Comparison of ENCODE assay signal across 24 mouse cellular contexts in genomic region chr9:71475536-71475935, GRCm38 (mm10).
"Had no signal": no experiment of that assay in that cellular context is flagged by ENCODE, and none has a peak within 500 bp of the region (broad histone marks: within the 10 kb centered on the region; RNA-seq: fewer than 3 reads in every experiment).

No protein-coding gene starts in this region.

- DNase-seq: gastrocnemius, postnatal 14 days; gastrocnemius, postnatal 36 days; heart, adult 18-20 months; heart, postnatal 14 days; heart, postnatal 36 days; kidney, adult 11 months; kidney, adult 2 months; kidney, adult 9 months; kidney, postnatal 14 days; kidney, postnatal 36 days; layer of hippocampus, adult 9-11 months; layer of hippocampus, postnatal 36 days; left cerebral cortex, postnatal 4 days had no signal

- H3K27ac ChIP-seq: heart, embryonic 13.5 days; heart, embryonic 15.5 days; hindbrain, embryonic 13.5 days; hindbrain, embryonic 15.5 days; hindbrain, postnatal 0 days; kidney, embryonic 15.5 days; kidney, postnatal 0 days; limb, embryonic 13.5 days; limb, embryonic 15.5 days had no signal

- H3K9ac ChIP-seq: heart, embryonic 13.5 days; heart, embryonic 15.5 days; hindbrain, embryonic 13.5 days; hindbrain, embryonic 15.5 days; kidney, embryonic 15.5 days; limb, embryonic 13.5 days; limb, embryonic 15.5 days had no signal

- ATAC-seq: hindbrain, postnatal 0 days; intestine, embryonic 16.5 days had no signal

- H3K4me3 ChIP-seq: heart, embryonic 13.5 days; heart, embryonic 15.5 days; hindbrain, embryonic 13.5 days; hindbrain, embryonic 15.5 days; kidney, embryonic 15.5 days; limb, embryonic 13.5 days; limb, embryonic 15.5 days had no signal

- H3K27me3 ChIP-seq: heart, embryonic 13.5 days; heart, embryonic 15.5 days; hindbrain, embryonic 13.5 days; hindbrain, embryonic 15.5 days; kidney, embryonic 15.5 days; limb, embryonic 13.5 days; limb, embryonic 15.5 days had no signal

- H3K4me2 ChIP-seq: heart, embryonic 11.5 days; heart, embryonic 13.5 days; heart, embryonic 15.5 days; hindbrain, embryonic 13.5 days; hindbrain, embryonic 15.5 days; kidney, embryonic 15.5 days; limb, embryonic 13.5 days; limb, embryonic 15.5 days had no signal

- H3K4me1 ChIP-seq: hindbrain, embryonic 13.5 days; hindbrain, embryonic 15.5 days; kidney, embryonic 15.5 days; limb, embryonic 13.5 days; limb, embryonic 15.5 days had no signal

- H3K9me3 ChIP-seq: heart, embryonic 15.5 days; hindbrain, embryonic 13.5 days; hindbrain, embryonic 15.5 days; kidney, embryonic 15.5 days; limb, embryonic 15.5 days had no signal
